Mouse (Mus musculus): Measurements from ENCODE around the gene Ftl1.
"Not testable (repeated sequence)": the region's sequence is repeated elsewhere in the genome, so short reads cannot be mapped to it uniquely, and the experiment has no call there.

Gene Ftl1

DNA sequence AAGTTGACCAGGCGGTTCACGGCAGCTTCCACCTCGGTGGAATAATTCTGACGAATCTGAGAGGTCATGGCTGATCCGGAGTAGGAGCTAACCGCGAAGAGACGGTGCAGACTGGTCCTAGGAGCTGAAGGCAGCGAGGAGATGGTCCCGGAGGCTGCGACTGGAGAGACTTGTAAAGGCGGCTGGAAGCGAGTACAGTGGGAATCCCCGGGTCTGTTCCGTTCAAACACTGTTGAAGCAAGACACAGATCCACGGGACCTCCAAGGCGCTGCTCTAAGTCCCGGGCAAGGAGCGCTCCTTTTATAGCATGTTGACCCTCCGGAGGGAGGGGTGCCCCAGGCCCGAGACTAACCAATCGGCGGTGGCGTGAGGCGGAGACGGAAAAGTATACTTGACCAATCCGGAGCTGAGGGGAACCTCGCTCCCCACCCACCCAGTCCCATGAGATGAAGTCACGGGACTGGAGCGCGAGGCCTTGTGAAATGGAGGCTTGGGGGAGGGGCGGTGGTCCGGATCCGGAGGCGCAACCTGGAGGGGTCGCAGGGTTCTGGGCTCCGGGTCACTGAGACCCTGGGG lies at the start of gene Ftl1:
Gene Ftl1, minus strand, starts transcription at position 321 of the 577 bp plus-strand sequence.
- peak; percentile 92 for DNase-seq (ENCODE audit: low spot score)

DNA sequence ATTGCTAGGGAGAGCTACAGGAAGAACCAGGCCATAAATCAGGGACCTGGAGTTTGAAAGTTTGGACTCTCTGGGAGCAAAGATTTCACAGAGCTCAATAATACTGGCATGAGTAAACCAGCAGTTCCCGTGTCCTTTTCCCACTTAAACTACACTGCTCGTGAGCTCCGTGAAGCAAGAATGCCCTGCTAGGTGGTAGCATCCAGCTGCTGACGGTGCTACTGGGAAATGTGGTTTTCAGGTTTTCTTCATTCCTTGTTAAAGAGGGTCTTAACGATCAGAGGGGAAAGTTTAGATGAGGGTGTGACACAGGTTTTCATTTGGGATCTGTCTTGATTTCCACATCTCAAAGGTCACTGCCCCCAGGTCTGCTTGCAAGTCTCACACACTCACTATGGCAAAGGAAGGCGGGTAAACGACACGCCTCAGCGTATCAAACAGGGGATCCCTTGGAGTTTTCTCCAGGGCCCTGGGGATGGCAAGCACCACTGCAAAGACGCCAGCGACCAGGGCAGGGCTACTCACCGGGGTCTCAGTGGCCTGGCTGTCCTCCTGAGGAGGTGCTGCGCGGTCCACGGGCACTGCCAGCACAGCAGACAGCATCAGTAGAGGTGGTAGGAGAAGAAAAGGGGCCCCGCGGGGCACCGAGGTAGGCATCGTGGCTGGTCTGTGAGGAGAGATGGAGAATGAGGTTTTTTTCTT lies 49.6 kb upstream of the Ftl1 start:
- no peak for DNase-seq (ENCODE audit: low spot score)

DNA sequence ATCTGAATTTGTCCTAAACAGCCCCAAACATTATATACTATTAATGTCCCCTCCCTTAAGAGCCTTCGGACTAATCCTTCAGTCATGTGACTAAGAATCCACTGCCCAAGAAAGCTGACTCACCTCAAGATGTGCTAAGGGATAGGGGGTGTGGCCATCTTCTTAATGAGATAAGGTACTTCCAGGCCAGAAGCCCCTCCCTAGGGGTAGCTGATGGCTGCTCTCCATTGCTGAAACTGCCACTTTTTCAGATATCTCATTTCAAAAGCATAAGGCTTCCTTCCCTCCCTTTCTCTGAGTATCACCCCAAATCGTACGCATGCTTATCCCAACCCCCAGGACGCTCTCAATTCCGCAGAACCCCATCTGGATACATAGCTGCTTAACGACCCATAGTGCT lies 48.9 kb upstream of the Ftl1 start:
- peak; percentile 50 for DNase-seq (ENCODE audit: low spot score)

DNA sequence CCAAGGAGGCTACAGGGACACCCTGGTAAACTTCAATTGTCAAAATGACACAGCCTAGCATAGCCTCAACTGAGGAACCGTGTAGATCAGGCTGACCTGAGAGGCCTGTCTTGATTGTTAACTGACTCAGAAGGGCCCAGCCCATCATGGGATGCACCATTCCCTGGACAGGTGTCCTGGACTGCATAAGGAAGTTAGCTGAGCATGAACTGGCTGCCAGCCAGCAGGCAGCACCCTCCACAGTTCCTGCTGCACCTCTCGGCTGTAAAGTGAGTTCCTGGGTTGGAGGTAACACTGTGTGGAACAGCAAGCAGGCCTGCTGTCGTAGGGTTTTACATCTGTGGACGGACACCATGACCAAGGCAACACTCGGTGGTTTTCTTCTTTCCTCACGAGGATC lies 47.9 kb upstream of the Ftl1 start:
- no peak for DNase-seq (ENCODE audit: low spot score)

DNA sequence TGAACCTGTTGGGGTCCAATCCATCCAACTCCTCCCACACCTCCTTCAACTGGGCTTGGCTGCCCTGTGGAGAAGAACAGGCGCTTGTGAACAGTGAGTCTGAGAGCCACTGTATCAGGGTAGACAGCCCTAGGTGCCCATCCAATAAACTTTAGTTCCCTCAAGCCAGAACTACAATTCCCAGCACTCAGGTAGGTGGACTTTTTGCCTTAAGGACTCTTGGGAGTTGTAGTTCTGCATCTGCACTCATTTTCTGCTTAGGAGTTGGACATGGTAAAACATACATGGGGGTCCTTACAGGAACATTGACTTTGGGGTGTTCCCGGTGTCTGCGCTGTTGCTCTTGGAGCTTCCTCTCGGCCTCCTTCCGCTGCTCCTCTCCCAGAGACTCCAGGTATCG lies 38.7 kb upstream of the Ftl1 start:
- no peak for DNase-seq (ENCODE audit: low spot score)

DNA sequence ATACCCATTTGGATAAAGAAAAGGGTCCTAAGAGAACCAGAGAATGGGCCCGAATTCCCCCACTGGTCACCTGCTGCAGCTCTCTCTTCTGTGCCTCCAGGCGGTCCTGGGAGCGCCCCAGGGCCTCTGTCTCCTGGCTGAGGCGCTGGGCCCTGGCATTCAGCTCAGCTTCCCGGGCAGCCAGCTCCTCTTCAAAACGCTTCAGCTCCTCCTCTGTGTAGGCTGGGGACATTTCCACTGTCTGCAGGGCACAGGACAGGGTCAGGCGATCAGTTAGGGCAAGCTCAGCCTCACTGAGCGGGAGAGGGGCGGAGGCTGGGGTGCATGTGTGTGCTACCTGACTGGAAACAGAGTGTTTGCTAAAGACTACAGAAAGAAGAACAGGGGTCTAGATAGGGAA lies 34.9 kb upstream of the Ftl1 start:
- DNase-seq (ENCODE audit: low spot score) = no peak

DNA sequence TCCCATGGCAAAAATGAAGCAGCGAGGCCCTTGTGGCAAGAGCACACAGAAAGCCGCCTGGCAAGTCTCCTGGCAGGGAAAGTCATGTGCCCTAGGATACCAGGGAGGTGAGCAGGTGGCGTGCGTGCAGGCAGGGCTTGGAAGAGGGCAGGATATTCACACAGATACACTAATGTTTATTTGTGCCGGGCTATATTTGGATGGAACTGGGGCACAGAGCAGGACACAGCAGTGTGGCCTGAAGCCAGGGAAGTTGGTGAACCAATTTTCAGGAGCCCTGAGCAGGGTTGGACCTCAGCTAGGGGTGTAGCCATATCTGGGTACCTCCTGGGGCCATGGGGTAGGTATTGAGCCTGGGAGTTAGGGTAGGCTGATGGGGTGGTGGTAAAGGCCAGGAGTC lies 33.3 kb upstream of the Ftl1 start:
- DNase-seq (ENCODE audit: low spot score) = no peak

DNA sequence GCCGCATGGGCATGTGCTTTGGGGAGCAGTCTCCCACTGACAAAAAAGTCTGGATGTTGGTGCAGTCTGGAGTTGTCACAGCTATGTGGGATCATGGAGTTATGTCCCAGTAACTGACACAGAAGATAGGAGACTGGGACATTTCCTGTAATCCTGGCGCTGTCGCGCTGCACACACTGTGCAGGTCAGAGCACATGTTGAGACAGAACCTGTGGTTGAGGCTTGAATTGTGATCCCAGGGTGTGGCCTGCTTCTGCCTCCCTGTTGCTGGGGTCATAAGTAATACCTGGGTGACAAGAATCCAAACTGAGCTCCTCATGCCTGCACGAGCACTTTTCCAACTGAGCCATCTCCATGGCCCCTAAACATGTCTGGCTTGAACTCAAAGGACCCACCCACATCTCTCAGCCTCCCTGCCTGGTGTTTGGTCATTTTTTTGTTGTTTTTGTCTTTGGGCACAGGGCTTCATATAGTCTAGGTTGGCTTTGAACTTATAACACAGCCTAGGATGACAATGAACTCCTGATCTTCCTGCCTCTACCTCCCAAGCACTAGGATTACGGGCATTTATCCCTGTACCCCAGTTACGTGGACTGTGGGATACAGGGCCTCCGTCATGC lies 32.7 kb upstream of the Ftl1 start:
- no peak for DNase-seq (ENCODE audit: low spot score)

DNA sequence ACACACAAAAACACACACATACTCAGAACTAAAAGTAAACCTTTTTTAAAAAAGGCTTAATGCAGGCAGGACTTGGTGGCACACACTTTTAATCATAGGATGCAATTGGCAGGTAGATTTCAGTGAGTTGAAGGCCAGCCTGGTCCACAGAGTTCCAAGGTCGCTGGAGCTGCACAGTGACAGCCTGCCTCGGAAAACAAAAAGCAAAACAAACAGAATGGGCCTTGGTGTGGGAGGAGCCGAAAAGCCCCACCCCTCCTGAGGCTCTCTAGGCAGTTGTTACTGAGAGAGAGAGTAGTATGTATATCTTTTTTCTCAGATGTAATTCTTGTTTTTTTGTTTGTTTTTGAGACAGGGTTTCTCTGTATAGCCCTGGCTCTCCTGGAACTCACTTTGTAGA lies 31.6 kb upstream of the Ftl1 start:
- no peak for DNase-seq (ENCODE audit: low spot score)

DNA sequence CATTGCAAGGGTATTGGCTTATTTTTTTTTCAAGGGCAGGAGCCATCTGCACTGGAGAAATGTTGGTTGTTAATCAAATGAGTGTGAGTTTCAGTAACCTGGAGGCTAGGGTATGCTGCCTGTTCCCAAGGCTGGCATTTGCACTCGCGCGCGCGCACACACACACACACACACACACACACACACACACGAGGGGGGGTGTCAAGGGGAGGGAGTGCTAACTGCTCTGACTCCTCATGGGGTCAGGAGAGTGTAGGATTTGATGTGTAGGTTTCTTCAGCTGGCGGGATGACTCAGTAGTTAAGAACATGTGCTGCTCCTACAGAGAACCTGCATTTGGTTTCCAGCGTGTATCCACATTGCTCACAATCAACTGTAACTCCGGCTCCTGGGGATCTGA lies 31.1 kb upstream of the Ftl1 start:
- DNase-seq (ENCODE audit: low spot score) = no peak

DNA sequence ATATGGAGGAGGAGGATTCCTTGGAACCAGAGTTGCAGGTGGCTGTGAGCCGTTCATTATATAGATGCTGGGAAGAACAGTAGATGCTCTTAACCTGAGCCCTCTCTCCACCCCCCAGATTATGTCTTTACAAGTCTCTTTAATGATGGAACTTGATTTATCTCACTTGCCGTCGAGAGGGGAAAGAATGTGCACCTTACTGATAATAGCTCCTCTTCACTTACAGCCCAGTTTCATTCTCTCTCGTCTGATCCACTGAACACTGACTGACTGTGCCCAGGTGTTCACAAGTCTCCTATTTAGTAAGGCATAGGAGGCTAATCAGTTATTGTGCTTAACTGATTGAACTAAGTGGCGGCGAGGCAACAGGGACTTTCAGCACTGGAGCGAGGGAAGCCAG lies 29.9 kb upstream of the Ftl1 start:
- no peak for DNase-seq (ENCODE audit: low spot score)

DNA sequence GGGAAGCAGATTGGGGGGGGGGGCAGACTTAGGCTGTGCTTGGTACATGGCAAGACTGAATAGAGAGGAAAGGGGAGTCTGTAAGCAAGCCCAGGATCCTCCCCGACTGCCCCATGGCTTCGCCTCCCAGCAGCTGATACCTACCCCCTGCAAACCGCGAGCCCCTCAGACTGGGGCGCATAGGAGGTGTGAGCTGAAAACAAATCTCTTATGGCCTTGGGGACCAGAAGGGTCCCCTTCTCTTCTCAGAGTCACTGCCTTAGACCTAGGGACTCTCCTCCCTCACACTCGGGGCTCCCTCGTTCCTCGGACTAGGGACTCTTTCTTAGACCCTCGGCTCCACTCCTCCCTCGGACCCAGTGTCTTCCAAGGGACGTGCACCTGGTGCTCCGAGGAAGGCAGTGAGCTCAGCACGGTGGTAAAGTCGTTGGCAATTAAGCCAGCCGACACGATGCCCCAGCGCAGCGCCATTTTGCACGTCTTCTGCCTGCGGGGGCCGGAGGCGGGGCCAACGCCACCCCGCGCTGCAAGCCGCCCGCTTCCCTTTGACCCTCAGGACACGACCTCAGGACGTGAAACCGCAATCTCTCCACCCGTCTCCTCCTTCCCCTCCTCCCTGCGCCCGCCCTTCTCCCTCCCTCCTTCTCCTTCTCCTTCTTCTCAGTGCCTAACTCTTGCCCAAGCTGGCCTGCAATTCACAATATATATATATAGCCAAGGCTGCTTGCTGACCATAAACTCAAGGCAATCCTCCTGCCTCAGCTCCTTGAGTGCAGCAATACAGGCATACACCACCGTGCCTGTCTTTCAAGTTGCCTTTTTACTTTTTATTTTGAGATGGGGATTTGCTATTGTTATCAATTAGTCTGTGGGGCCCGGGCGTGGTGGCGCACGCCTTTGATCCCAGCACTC lies 28.9 kb upstream of the Ftl1 start, which contains the start of gene Dhdh:
Gene Dhdh, minus strand, starts transcription at position 513 of the 912 bp plus-strand sequence.
- no peak for DNase-seq (ENCODE audit: low spot score)

DNA sequence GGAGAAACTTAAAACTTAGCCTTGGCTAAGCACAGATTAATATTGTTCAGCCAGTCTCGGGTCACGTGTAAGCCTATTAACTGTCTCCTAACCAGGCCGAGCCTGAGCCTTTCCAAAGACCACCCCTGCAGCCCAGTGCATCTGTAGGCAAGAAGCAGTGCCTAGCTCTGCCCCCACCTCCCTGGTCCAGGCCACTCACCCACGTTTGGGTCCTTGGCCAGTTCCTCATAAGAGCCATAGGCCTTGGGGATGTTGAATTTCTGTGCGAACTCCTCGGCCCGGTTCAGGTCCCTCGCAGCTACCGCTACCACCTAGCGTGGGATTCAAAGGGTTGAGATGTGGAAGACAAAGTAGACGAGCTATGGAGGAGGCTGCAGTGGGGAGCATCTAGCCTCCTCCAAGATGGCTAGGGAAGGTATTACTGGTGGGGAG lies 28.2 kb upstream of the Ftl1 start:
- DNase-seq (ENCODE audit: low spot score) = no peak

DNA sequence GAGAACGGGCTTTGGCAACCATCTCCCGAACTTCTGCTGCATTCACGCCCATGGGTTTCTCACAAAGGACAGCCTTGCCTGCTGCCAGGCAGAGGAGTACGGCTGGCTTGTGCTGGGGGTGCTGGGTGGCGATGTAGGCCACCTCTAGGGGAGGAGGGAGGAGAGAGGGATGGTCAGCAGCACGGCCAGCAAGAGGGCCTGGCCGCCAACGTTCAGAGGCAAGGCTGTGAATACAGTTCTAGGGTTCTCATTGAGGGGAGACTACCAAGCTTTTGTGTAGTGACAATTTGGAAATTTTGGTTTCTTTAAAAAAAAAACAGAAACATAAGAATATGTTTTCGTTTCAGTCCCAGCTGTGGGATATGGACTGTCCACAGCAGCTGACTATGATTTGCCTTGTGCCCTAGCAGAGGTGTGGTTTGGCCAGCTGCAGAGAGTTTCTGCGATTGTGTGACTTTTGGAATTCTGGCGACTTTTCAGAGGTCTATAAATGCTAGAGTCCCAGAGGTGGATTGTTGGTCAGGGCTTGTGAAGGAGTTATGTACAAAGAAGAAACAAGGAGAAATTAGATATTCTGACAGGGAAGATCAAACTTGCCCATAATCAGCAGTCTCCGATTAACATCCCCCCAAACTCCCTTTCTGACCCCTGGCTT lies 27.2 kb upstream of the Ftl1 start, which contains the start of gene Gm45808:
Gene Gm45808, minus strand, starts transcription at position 51 of the 655 bp plus-strand sequence.
- no peak for DNase-seq (ENCODE audit: low spot score)

DNA sequence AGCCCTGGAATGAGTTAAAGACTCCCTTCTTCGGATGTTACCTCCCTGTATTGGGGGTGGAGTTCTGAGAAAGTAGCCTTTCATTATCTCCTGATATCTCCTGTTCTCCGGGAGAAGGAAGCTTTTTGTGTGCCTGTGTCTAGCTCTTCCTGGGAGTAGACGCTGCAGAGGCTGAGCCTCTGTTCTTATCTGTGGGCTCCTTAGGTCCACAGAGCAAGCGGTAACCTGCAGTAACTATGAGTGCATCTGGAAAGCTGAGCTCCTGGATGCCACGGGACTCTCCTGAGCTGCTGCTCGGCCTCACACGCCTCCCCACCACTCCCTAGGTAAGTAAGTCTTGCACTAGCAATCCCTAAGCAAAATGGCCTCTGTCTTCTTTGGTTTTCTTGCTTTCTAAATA lies 26.5 kb upstream of the Ftl1 start:
- DNase-seq (ENCODE audit: low spot score) = no peak

DNA sequence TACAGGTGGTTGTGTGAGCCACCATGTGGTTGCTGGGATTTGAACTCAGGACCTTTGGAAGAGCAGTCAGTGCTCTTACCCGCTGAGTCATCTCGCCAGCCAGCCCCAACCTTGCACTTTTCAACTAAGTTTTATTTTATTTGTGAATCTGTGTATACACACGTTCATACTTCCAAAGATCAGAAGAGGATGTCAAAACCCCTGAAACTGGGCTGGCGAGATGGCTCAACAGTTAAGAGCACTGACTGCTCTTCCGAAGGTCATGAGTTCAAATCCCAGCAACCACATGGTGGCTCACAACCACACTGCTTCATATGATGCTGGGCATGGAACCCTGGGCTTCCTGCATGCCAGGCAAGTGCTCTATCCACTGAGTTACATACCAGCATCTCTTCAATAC lies 25.3 kb upstream of the Ftl1 start:
- DNase-seq (ENCODE audit: low spot score) = not testable (repeated sequence)

DNA sequence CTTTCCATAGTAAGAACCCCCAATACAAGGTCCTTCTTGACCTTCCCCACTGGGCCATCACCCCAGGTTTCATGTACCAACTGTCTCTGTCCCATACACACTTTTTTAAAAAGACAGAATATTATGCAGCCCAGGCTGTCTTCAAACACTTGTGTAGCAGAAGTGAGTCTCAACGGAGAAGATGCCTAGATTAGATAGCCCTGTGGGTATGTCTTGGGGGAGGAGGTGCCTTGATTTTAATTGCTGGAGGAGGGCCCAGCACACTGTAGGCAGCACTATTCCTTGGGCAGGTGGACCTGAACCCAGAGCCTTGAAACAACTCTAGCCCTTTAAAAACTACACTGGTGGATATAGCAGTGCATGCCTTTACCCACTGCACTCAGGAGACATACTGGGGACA lies 22.5 kb upstream of the Ftl1 start:
- DNase-seq (ENCODE audit: low spot score) = no peak

DNA sequence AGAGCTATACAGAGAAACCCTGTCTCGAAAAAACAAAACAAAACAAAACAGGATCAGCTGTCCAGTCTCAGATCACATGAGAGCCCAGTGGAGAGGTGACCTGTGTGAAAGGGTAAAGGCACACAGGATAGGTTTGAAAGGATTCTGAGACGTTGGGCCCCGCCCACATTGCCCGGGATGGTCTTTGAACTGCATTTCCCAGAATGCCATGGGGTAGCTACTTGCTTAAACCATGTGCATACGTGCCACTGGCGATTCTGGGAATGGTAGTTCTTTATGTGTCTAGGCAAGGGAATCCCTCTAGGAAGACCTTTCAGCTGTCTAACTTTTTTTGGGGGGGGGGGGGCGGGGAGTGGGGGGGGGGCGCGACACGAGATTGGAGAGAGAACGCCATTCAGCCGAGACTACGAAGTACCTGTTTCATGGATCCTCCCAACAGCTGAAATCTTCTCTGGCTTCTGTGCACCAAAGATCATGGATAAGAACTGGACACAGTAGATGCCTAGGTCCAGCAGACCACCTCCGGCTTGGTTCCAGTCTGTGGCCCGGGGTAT lies 21.8 kb upstream of the Ftl1 start, which contains the start of gene Tulp2:
Gene Tulp2, plus strand, starts transcription at position 504 of the 554 bp plus-strand sequence.
- DNase-seq (ENCODE audit: low spot score) = no peak

DNA sequence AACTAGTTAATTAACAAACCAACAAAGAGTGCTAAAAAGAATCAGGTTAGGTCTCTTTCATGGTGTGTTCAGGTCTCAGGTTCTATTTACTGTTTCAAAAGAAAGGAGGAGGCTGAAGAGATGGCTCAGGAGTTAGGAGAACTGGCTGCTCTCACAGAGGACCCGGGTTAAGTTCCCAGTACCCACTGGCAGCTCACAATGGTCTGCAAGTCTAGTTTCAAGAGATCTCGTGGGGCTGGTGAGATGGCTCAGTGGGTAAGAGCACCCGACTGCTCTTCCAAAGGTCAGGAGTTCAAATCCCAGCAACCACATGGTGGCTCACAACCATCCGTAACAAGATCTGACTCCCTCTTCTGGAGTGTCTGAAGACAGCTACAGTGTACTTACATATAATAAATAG lies 20.6 kb upstream of the Ftl1 start:
- not testable (repeated sequence) for DNase-seq (ENCODE audit: low spot score)

DNA sequence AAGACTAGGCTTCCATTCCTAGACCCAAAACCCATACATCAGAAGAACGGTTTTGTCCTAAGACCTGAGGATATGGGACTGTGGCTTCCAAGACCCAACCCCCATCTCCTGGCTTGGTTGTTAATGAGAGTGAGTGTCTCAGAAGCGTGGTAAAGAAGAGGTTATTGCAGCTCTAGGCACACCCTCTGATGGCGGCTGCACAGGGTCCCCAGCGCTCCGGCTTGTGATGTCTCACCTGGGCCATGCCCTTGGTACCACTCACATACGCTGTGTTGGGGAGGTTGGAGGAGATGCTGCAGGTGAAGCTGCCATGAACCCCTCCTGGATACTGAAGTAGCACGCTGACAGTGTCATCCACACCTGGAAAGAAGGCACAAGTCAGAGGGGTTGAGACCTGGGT lies 19.1 kb upstream of the Ftl1 start:
- no peak for DNase-seq (ENCODE audit: low spot score)

DNA sequence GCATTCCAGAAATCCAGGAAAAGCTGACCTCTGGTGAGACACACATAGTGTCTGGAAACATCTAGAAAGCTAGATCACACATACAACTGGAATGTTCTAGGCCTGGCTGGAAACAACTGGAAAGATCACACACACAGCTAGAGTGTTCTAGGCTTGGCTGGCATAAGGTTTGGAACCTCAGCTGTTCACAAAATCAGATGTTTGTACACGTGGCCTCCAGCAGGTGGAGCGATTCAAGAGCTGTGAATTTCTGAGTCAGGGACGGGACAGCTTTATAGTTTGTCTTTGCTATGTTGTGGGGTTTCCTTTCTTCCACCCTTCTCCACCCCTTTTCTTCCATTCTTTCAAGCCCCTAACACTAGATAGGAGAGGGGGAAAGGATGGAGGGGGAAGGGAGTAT lies 17.3 kb upstream of the Ftl1 start:
- DNase-seq (ENCODE audit: low spot score) = no peak

Measured in spleen, adult 12 weeks (tissue).